Mouse (Mus musculus) MEL-GATA-1-ER (cell line): ENCODE results near the gene Cd33.

Experiments
- DNase-seq: peaks from one replicate; pipeline ENCODE4 v3.0.0-alpha.2; 2012; ENCODE audit warnings: low read depth; ENCODE audit errors: extremely low read depth

Cd33 gene

DNA sequence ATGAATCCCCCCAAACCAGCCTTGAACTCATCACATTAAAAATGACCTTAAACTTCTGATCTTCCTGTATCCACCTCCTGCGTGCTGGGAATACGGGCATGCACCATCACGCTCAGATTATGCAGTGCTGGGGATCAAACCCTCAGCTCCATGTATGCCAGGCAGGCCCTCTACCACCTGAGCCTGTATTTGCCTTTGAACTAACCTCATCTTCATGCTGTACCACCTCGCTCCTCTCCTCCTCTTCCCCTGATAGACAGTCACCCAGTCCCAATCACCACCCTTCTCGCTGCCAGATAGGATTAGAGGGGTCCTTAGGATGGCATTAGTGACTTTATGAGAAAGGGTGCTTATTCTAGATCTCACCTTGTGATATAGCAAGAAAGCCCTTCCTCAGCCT lies 29.2 kb downstream of the Cd33 start:
- no peak for DNase-seq

DNA sequence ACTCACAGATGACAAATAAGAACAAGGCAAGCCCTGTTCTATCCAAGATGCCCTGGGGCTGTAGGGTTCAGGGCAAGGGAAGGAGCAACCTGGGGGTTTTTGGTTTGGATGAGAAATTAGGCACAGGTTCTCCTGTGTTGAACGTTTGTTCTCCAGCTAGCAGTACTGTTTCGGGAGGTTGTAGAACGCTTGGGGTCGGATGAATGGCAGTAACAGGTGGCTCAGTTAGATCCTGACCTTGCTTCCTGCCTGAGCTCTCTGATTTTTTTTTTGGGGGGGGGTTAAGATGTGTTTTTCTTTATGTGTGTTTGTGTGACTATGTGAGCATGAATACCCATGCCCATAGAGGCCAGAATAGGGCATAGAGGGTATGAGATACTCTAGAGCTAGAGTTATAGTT lies 31.7 kb downstream of the Cd33 start:
- no peak for DNase-seq

DNA sequence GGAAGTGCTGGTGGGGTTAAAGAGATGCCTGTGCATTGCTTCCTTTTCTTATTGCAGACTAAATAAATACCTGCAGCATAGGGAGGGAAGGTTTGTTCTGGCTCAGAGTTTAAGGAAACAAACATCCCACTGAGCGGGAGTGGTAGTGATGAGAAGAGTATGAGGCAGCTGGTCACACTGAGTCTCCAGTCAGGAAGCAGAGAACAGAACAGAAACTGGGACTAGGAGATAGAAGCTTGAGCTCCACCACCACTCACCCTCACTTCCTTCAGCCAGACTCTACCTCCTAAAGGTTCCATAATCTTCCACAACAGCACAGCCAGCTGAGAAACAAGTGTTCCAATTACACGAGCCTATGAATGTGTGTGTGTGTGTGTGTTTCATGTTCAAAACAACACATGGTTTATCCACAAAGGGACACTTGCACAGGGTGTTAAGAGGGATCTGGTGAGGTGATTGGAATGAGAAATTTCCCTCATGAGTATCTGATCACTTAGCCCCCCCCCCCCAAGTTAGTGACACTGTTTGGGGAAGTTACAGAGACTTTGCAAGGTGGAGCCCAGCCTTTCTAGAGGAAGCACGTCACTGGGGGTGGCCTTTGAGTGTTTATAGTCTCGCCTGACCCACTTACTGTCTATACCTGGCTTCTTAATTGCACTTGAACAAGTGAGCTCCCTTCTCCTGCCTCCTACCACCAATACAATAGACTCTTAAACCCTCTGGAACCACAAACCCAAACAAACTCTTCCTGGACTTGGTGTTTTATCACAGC lies 32.3 kb downstream of the Cd33 start:
- DNase-seq: no peak

DNA sequence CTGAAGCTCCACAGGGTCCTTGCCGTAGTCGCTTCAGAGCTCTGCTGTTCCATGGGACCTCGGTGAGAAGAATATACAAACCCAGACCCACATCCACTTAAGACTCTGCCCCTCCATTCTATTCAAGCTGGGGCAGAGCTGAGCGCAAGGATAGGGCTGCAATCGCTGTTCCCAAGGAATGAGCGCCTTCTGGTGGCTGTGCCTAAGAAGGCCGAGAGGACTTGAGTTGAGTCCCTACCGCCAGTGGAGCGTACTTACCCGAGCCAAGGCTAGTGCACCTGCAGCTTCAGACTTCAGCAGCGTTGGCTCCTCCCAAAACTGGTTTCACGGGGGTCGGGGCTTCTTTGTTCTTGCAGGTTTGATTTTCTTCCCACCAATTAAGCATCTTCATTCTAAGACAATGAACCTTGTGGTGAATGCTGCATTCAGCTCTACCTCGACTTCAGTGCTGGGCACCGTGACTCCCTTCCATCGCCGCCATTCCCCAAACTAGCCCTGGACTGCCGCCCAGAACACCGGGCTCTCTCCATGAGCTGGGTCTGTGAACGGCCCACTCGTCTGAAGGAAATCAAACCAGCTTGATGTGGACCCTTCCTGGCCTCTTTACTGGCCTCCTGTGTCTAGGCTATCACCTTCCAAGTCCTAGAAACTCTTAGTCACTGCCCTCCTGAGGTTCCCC lies 48.7 kb downstream of the Cd33 start:
- no peak for DNase-seq

DNA sequence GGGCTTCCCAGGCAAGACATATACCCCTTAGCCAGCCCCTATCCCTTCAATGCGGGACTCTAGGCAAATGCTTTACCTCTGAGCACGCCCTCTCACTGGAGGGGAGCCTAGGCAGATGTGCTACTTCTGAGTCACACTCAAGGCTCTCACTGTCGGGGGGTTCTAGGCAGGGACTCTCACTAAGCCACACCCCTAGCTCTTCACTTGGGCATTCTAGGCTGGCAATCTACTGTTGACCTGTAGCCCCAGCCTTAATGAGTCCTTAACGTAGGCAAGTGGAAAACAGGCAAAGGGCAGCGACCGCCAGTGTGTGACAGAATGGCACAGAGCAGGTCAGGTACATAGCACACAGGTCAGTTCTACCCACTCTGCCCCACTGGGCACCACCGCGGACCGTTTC lies 53.4 kb downstream of the Cd33 start:
- DNase-seq: no peak

DNA sequence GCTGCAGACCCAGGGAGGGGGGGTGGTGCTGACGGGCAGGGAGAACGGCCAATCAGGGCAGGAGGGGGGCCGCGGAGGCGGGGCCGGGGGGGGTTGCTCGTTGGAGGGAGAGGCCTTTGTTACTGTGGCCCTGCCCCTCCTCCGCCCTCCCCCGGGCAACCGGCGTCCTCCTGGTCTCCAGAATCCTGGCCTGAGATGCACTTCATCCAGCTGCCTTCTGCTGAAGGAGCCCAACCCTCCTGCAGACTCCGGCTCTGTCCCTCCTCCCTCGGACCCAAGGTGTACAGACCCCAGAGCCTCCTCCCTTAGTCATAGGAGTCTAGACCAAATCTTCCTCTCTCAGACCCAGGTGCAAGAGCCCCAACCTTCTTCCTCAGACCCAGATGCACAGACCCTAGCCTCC lies 54.0 kb downstream of the Cd33 start:
- no peak for DNase-seq

DNA sequence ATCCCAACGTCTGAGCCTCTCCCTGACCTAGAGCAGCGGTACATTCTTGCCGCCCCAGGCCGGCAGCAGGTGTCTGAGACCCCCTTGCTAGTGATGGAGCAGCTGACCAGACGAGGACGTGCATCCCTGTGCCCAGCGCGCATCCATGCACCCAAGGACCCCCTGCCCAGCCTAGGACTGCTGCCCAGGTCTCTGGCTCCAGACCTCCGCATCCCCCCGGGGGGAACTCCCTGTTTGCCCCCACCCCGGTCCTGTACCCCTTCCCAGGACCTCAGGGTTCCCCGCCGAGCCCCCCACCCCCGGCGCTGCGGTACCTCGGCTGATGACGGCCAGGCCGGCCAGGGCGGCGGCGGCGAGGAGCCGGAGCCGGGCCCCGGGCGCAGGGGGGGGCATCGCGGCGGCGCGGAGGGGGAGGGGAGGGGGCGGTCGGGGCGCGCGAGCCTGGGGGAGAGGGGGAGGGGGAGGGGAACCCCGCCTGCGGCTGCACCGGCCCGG lies 54.5 kb downstream of the Cd33 start, which contains the start of gene Iglon5:
Gene Iglon5, minus strand, starts transcription at position 445 of the 495 bp plus-strand sequence.
- DNase-seq: no peak

DNA sequence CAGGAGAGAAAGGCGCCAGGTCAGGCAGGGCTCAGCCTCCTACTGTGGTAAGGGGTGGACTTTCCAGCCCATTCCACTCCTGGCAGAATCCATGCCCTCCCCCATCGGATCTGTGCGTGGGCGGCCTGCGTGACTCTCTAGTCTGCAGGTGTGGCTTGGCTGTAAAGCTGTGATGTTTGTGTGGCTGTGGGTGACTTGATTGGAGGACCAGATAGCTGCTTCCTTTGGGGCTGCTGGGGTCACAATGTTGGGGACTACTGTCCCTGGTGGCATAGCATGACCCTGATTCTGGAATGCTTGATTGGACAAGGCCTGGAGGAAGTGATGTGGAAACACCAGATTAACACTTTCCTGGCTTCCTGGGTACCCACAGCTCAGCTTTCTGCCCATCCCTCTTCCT lies 55.6 kb downstream of the Cd33 start:
- no peak for DNase-seq

DNA sequence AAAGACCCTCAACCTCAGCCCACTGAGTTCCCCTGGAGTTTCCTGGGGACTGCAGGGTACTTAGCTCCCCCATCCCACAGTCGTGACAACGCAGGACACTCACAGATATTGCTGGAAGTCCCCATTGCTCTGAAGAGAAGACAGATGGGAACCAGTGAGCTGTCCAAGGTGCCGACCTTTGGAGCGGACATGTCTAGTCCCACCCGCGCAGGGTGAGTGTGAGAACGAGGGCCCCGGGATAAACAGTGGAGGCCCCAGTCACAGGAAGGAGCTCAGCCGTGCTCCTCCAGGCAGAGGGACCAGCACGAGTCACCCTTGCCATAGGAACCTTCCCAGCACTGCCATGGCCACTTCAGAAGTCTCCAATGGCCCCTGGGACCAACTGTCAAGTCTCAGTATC lies 61.0 kb downstream of the Cd33 start:
- no peak for DNase-seq

DNA sequence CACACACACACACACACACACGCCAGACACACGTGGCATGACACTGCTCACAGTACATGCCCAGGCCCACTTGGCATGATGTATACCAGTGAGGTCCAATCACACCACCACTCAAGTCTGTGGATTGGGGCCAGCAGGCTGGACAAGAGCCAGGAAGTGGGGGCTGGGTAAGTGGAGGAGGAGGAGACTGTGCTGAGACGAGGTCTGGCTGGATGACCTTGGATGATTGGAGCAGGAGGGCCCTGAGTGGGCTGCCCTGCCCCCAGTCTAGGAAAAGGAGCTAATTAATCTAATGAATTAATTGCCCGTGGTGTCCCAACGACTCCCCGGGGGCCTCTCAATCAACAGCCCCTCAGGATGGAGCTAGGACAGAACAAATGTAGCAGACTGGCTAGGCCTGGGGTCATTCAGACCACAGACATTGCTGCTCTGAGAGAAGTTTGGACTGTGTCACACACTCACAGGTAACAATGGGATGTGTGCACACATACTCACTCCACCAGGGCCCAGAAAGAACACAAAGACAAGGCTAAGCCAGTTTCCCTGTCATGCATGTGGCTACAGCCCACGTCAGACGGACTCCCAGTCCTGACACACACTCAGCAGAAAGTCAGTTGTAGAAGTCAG lies 62.0 kb downstream of the Cd33 start:
- DNase-seq: no peak

DNA sequence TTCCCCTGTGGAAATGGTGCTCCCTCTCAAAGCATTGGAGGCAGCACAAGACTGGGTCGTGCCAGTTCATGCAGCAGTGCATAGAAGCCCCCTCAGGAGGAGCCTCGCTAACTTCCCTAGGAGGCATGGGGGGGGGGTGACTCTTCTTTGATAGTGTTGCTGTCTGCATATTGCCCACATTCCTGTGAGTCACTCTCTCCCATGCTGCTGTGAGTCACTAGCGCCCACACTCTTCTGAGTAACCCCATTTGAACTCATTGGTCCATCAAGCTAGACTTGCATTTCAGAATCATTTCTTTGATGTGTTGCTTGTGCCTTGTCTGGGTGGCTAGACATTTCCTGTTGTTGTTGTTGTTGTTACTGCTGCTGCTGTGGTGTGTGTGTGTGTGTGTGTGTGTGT lies 63.0 kb downstream of the Cd33 start:
- no peak for DNase-seq

DNA sequence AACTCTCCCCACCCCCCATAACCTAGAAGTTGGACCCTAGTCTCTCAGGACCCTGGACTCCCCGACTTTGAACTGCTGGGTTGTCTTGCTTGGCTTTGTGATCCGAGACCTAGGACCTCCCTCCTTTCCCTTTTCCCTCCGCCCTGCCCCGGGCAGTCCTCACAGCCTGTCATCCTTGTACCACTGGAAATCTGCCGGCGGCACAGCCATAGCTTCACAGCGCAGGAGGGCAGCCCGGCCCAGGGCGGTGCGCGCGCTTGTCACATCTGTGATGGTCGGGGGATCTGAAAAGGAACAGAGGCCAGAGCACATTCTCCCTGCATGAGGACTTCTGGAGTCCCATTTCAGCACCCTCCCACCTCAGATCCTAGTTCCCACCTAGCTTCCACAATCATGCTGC lies 67.9 kb downstream of the Cd33 start:
- no peak for DNase-seq

DNA sequence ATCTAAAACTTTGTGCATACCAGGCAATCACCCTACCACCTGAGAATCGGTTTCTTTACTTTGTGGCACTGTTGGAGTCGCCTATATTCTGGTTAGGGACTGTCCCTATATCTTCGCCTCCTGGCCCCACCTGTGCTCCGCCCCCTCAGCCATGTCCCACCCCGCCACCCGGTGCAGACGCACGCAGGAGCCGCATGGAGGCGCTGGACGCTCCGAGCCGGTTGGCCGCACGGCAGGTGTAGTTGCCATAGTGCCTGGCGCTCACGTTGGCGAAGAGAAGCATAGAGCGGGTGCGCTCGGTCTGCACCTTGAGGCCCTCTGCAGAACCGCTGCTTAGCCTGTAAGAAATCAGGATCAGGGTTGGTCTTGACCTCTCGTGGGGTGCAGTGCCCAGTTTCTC lies 68.5 kb downstream of the Cd33 start:
- no peak for DNase-seq
